Mouse (Mus musculus) limb, embryonic 13.5 days (tissue): Measurements from ENCODE around the gene Nucb2. TPM values are rescaled to one million over a fixed set of nuclear protein-coding genes. Genes with fewer than 3 reads are reported as not detected.
A peak's percentile ranks its signal among the peaks of the same experiment; 100 is the strongest.

Source experiments
- ATAC-seq: fragments of 200-750 bp; cut with Nextera tagmentation; 2 replicates; pipeline ENCODE4 v1.8.0; 2017; ENCODE audit warnings: low read depth, moderate number of reproducible peaks, moderate TSS enrichment; ENCODE audit not compliant: low FRiP score
- H3K27ac ChIP-seq: fragments of 300-500 bp; sonication (generic); 2 replicates; pipeline ENCODE4 v1.5.1; 2015; ENCODE audit warnings: inconsistent platforms, mild to moderate bottlenecking, moderate library complexity
- H3K27me3 ChIP-seq: fragments of 300-500 bp; sonication (generic); 2 replicates; pipeline ENCODE4 v1.6.1; 2015; ENCODE audit warnings: mild to moderate bottlenecking, inconsistent platforms
- H3K36me3 ChIP-seq: fragments of 300-500 bp; sonication (generic); 2 replicates; pipeline ENCODE4 v1.6.1; 2015; ENCODE audit warnings: inconsistent platforms, mild to moderate bottlenecking, moderate library complexity
- H3K4me1 ChIP-seq: fragments of 300-500 bp; sonication (generic); 2 replicates; pipeline ENCODE4 v1.6.1; 2015; ENCODE audit warnings: inconsistent platforms
- H3K4me2 ChIP-seq: fragments of 300-500 bp; sonication (generic); replicated peaks from 2 replicates; pipeline ENCODE4 v1.6.1; 2015; ENCODE audit warnings: inconsistent platforms, mild to moderate bottlenecking, moderate library complexity
- H3K4me3 ChIP-seq: fragments of 300-500 bp; sonication (generic); 2 replicates; pipeline ENCODE4 v1.5.1; 2015; ENCODE audit warnings: moderate library complexity, mild to moderate bottlenecking, inconsistent platforms
- H3K9ac ChIP-seq: fragments of 300-500 bp; sonication (generic); 2 replicates; pipeline ENCODE4 v1.6.1; 2015; ENCODE audit warnings: mild to moderate bottlenecking, inconsistent platforms
- H3K9me3 ChIP-seq: fragments of 300-500 bp; sonication (generic); 2 replicates; pipeline ENCODE4 v1.6.1; 2016; ENCODE audit warnings: inconsistent platforms
- WGBS: fragments of 180-500 bp; shearing (Covaris S2); methylation state at CpG from one replicate; pipeline ENCODE4 v1.1.7; 2015; 5-methylcytosine and 5-hydroxymethylcytosine counted together
- polyA plus RNA-seq: library from polyadenylated mRNA; unstranded; fragments of >200 nt; fragmentation: Nextera tagmentation; extraction: Ambion mirVana; gene quantifications from 2 replicates; pipeline ENCODE4 v1.2.1, GENCODE M21; 2015

Nucb2 gene
- 16.9 and 18.1 TPM in 2 replicates for polyA plus RNA-seq

- Histone ChIP-seq H3K27me3 (no peaks in the 10 kb centered on the region), H3K4me2 (peak within 1 kb of the TSS; percentile 83), H3K9me3 (no peaks in the 10 kb centered on the region), H3K4me1 (peaks cover 7% of the 10 kb centered on the region), H3K4me3 (peak within 1 kb of the TSS; percentile 77), H3K9ac (peak within 1 kb of the TSS; percentile 86), H3K27ac (peak within 1 kb of the TSS; percentile 58; the same call in 1 of the 2 replicates), H3K36me3 (no peaks in the 10 kb centered on the region)
- ATAC-seq: peak; percentile 100
- WGBS: under 1% methylated on average over 51 of the region's 51 CpGs
Measured at GRCm38 (mm10) chr7:116503879-116504817, at the start of gene Nucb2. Gene Nucb2, plus strand, starts transcription at chr7:116504369.

- Histone ChIP-seq H3K9me3 (no peaks in the 10 kb centered on the region), H3K36me3 (no peaks in the 10 kb centered on the region), H3K4me3 (no peak overlapping the region), H3K4me2 (no peak overlapping the region), H3K4me1 (peaks cover 7% of the 10 kb centered on the region; the same call in 1 of the 2 replicates), H3K9ac (no peak overlapping the region), H3K27ac (no peak overlapping the region), H3K27me3 (no peaks in the 10 kb centered on the region; the same call in 1 of the 2 replicates)
- 65% methylated on average over 4 of the region's 4 CpGs for WGBS
- ATAC-seq: no peak
Measured at GRCm38 (mm10) chr7:116456964-116457363, 47.2 kb upstream of the Nucb2 start.

GRCm38 (mm10) chr7:116457391-116457790, 46.8 kb upstream of the Nucb2 start:
- Histone ChIP-seq H3K4me2 (no peak overlapping the region), H3K4me3 (no peak overlapping the region), H3K27me3 (no peaks in the 10 kb centered on the region; the same call in 1 of the 2 replicates), H3K36me3 (no peaks in the 10 kb centered on the region), H3K4me1 (peaks cover 7% of the 10 kb centered on the region; the same call in 1 of the 2 replicates), H3K27ac (no peak overlapping the region), H3K9me3 (no peaks in the 10 kb centered on the region), H3K9ac (no peak overlapping the region)
- WGBS: 76% methylated on average over 6 of the region's 6 CpGs
- ATAC-seq: no peak

GRCm38 (mm10) chr7:116458985-116459441, 45.2 kb upstream of the Nucb2 start:
- Histone ChIP-seq H3K4me2 (no peak overlapping the region), H3K4me1 (peaks cover 7% of the 10 kb centered on the region; the same call in 1 of the 2 replicates), H3K9me3 (no peaks in the 10 kb centered on the region), H3K27me3 (no peaks in the 10 kb centered on the region; the same call in 1 of the 2 replicates), H3K36me3 (no peaks in the 10 kb centered on the region), H3K4me3 (no peak overlapping the region), H3K27ac (no peak overlapping the region), H3K9ac (no peak overlapping the region)
- ATAC-seq: no peak
- 34% methylated on average over 3 of the region's 3 CpGs for WGBS

GRCm38 (mm10) chr7:116462114-116462513, 42.1 kb upstream of the Nucb2 start:
- no peak for ATAC-seq
- Histone ChIP-seq H3K9ac (no peak overlapping the region), H3K4me2 (no peak overlapping the region), H3K36me3 (no peaks in the 10 kb centered on the region), H3K27me3 (no peaks in the 10 kb centered on the region; the same call in 1 of the 2 replicates), H3K9me3 (no peaks in the 10 kb centered on the region), H3K4me3 (no peak overlapping the region), H3K27ac (no peak overlapping the region), H3K4me1 (peaks cover 6% of the 10 kb centered on the region; the same call in 1 of the 2 replicates)
- WGBS: 50% methylated on average over 8 of the region's 8 CpGs

GRCm38 (mm10) chr7:116475836-116476235, 28.3 kb upstream of the Nucb2 start:
- Histone ChIP-seq H3K4me2 (no peak overlapping the region), H3K9ac (no peak overlapping the region), H3K27ac (no peak overlapping the region), H3K4me3 (no peak overlapping the region), H3K4me1 (no peaks in the 10 kb centered on the region), H3K27me3 (no peaks in the 10 kb centered on the region), H3K36me3 (no peaks in the 10 kb centered on the region), H3K9me3 (no peaks in the 10 kb centered on the region)
- no peak for ATAC-seq

- Histone ChIP-seq H3K9ac (no peak overlapping the region), H3K27me3 (no peaks in the 10 kb centered on the region), H3K36me3 (no peaks in the 10 kb centered on the region), H3K27ac (no peak overlapping the region), H3K4me2 (no peak overlapping the region), H3K4me3 (no peak overlapping the region), H3K4me1 (no peaks in the 10 kb centered on the region), H3K9me3 (no peaks in the 10 kb centered on the region)
- no peak for ATAC-seq
- 74% methylated on average over 5 of the region's 5 CpGs for WGBS
Measured at GRCm38 (mm10) chr7:116476264-116476663, 27.9 kb upstream of the Nucb2 start.

GRCm38 (mm10) chr7:116483106-116483505, 21.1 kb upstream of the Nucb2 start:
- H3K27me3 ChIP-seq: no peaks in the 10 kb centered on the region
- no peak for ATAC-seq
- no peak overlapping the region for H3K4me2 ChIP-seq
- no peak overlapping the region for H3K4me3 ChIP-seq
- WGBS: 11% methylated on average over 1 of the region's 1 CpGs
- no peaks in the 10 kb centered on the region for H3K9me3 ChIP-seq
- no peaks in the 10 kb centered on the region for H3K36me3 ChIP-seq
- H3K4me1 ChIP-seq: no peaks in the 10 kb centered on the region
- H3K27ac ChIP-seq: no peak overlapping the region
- no peak overlapping the region for H3K9ac ChIP-seq

- H3K4me1 ChIP-seq: no peaks in the 10 kb centered on the region
- no peak overlapping the region for H3K9ac ChIP-seq
- H3K4me2 ChIP-seq: no peak overlapping the region
- H3K27ac ChIP-seq: no peak overlapping the region
- H3K36me3 ChIP-seq: no peaks in the 10 kb centered on the region
- H3K9me3 ChIP-seq: no peaks in the 10 kb centered on the region
- no peaks in the 10 kb centered on the region for H3K27me3 ChIP-seq
- 90% methylated on average over 5 of the region's 5 CpGs for WGBS
- no peak overlapping the region for H3K4me3 ChIP-seq
- no peak for ATAC-seq
Measured at GRCm38 (mm10) chr7:116483782-116484181, 20.4 kb upstream of the Nucb2 start.

- Histone ChIP-seq H3K27me3 (no peaks in the 10 kb centered on the region), H3K9ac (no peak overlapping the region), H3K36me3 (no peaks in the 10 kb centered on the region), H3K9me3 (no peaks in the 10 kb centered on the region), H3K4me3 (no peak overlapping the region), H3K4me1 (no peaks in the 10 kb centered on the region), H3K4me2 (no peak overlapping the region), H3K27ac (no peak overlapping the region)
- no peak for ATAC-seq
- 68% methylated on average over 5 of the region's 5 CpGs for WGBS
Measured at GRCm38 (mm10) chr7:116484213-116484612, 20.0 kb upstream of the Nucb2 start.

- no peaks in the 10 kb centered on the region for H3K4me1 ChIP-seq
- no peaks in the 10 kb centered on the region for H3K36me3 ChIP-seq
- H3K9me3 ChIP-seq: no peaks in the 10 kb centered on the region
- H3K9ac ChIP-seq: no peak overlapping the region
- no peak overlapping the region for H3K27ac ChIP-seq
- no peaks in the 10 kb centered on the region for H3K27me3 ChIP-seq
- WGBS: 85% methylated on average over 1 of the region's 1 CpGs
- H3K4me2 ChIP-seq: no peak overlapping the region
- no peak overlapping the region for H3K4me3 ChIP-seq
- ATAC-seq: no peak
Measured at GRCm38 (mm10) chr7:116485062-116485601, 19.0 kb upstream of the Nucb2 start.

GRCm38 (mm10) chr7:116491113-116491512, 13.1 kb upstream of the Nucb2 start:
- no peak overlapping the region for H3K27ac ChIP-seq
- no peak overlapping the region for H3K4me2 ChIP-seq
- no peaks in the 10 kb centered on the region for H3K4me1 ChIP-seq
- H3K9ac ChIP-seq: no peak overlapping the region
- WGBS: 64% methylated on average over 4 of the region's 4 CpGs
- no peaks in the 10 kb centered on the region for H3K27me3 ChIP-seq
- no peak overlapping the region for H3K4me3 ChIP-seq
- no peak for ATAC-seq
- no peaks in the 10 kb centered on the region for H3K36me3 ChIP-seq
- no peaks in the 10 kb centered on the region for H3K9me3 ChIP-seq
